8 mouse cellular contexts compared by ENCODE assay signal in the genomic region with DNA sequence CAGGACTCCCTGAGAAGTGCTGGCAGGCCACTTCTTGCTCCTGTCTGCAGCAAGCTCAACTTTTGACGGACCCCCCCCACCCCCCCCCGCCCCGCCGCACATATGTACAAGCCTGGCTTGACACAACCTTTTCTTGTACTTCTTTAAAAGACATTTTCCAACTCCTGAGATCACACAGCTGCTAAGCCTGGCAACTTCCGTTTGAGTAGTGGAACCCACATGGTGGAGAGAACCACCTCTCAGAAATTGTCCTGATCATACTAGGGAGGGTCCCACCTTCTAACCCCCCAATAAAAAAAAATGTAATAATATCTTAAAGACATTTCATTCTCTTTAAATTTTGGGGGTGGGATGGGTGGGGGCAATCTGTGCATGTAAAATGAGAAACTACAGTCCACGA. TPM values are rescaled to one million over a fixed set of nuclear protein-coding genes. Genes with fewer than 3 reads are reported as not detected.
DNase-seq lines count a peak whose midpoint lies in the region; ATAC-seq and TF ChIP-seq lines count a peak whose summit lies in the region.

No protein-coding gene starts in this region.

- H3K4me3 ChIP-seq in heart, embryonic 10.5 days = peak overlapping the region; percentile 73
- H3K4me3 ChIP-seq in bone marrow, adult 2 months (replicated peaks; ENCODE audit: control insufficient read depth, low read depth, low read length) = peak overlapping the region; percentile 88
- H3K4me3 ChIP-seq in hindbrain, postnatal 0 days (ENCODE audit: low read length) = peak overlapping the region; percentile 59; the same call in 1 of the 2 replicates
- H3K4me3 ChIP-seq in midbrain, embryonic 16.5 days (ENCODE audit: low read depth, low read length) = 0 out of 2 replicates have a peak overlapping the region, but pooled peaks have one; percentile 63

- H3K9ac ChIP-seq in hindbrain, postnatal 0 days (replicated peaks; ENCODE audit: low read length) = peak overlapping the region; percentile 49; the same call in 1 of the 2 replicates
- 0 out of 2 replicates have a peak overlapping the region, but pooled peaks have one; percentile 70 for H3K9ac ChIP-seq in midbrain, embryonic 16.5 days (ENCODE audit: low read depth, low read length)

- DNase-seq in heart, embryonic 10.5 days (ENCODE audit: low spot score) = no peak
- DNase-seq in heart, postnatal 4 days = no peak
- DNase-seq in hindbrain, postnatal 0 days (ENCODE audit: low spot score) = no peak
- no peak for DNase-seq in cerebellum, adult 18-20 months
- no peak for DNase-seq in ovary, adult 18-20 months (ENCODE audit: low spot score)
- no peak for DNase-seq in embryo, embryonic 9.5 days (ENCODE audit: extremely low spot score)

- H3K4me2 ChIP-seq in hindbrain, postnatal 0 days (ENCODE audit: low read depth, low read length) = peak overlapping the region; percentile 90
- peak overlapping the region; percentile 86 for H3K4me2 ChIP-seq in midbrain, embryonic 16.5 days (ENCODE audit: low read length)

- peaks cover 16% of the 10 kb centered on the region for H3K4me1 ChIP-seq in heart, embryonic 10.5 days
- H3K4me1 ChIP-seq in bone marrow, adult 2 months (ENCODE audit: control insufficient read depth, insufficient read depth, low read length) = peaks cover 5% of the 10 kb centered on the region
- H3K4me1 ChIP-seq in hindbrain, postnatal 0 days (ENCODE audit: insufficient read depth, low read length) = peaks cover 5% of the 10 kb centered on the region; the same call in 1 of the 2 replicates
- H3K4me1 ChIP-seq in midbrain, embryonic 16.5 days (ENCODE audit: control insufficient read depth, insufficient read depth, low read length) = peaks cover 14% of the 10 kb centered on the region

- TF ChIP-seq CTCF in bone marrow, adult 2 months (IDR thresholded peaks at IDR 0.05; ENCODE audit: control insufficient read depth, insufficient read depth, low read length) = no peak
- TF ChIP-seq CTCF in hindbrain, postnatal 0 days (IDR thresholded peaks at IDR 0.05; ENCODE audit: low read depth) = no peak

- H3K36me3 ChIP-seq in heart, embryonic 10.5 days = peaks cover 34% of the 10 kb centered on the region
- peaks cover 19% of the 10 kb centered on the region for H3K36me3 ChIP-seq in hindbrain, postnatal 0 days (ENCODE audit: insufficient read depth, low read length)
- H3K36me3 ChIP-seq in midbrain, embryonic 16.5 days (ENCODE audit: control insufficient read depth, insufficient read depth, low read length) = peaks cover 19% of the 10 kb centered on the region

- H3K27me3 ChIP-seq in heart, embryonic 10.5 days (ENCODE audit: insufficient read depth, poor library complexity, severe bottlenecking) = no peaks in the 10 kb centered on the region
- H3K27me3 ChIP-seq in hindbrain, postnatal 0 days (ENCODE audit: insufficient read depth, low read length) = no peaks in the 10 kb centered on the region
- H3K27me3 ChIP-seq in midbrain, embryonic 16.5 days (ENCODE audit: control insufficient read depth, insufficient read depth, low read depth, low read length) = no peaks in the 10 kb centered on the region

- 57% methylated on average over 6 of the region's 6 CpGs for WGBS in heart, embryonic 10.5 days
- 12% methylated on average over 6 of the region's 6 CpGs for WGBS in bone marrow, adult 2 months
- 60% methylated on average over 6 of the region's 6 CpGs for WGBS in hindbrain, postnatal 0 days
- WGBS in midbrain, embryonic 16.5 days = 72% methylated on average over 6 of the region's 6 CpGs

- TF ChIP-seq POLR2A in bone marrow, adult 2 months (IDR thresholded peaks at IDR 0.05; ENCODE audit: borderline replicate concordance, control insufficient read depth, low read depth, low read length) = no peak

- H3K27ac ChIP-seq in heart, embryonic 10.5 days = peak overlapping the region; percentile 91; the same call in 1 of the 2 replicates
- no peak overlapping the region for H3K27ac ChIP-seq in bone marrow, adult 2 months (ENCODE audit: control insufficient read depth, insufficient read depth, low read depth, low read length, poor library complexity)
- no peak overlapping the region for H3K27ac ChIP-seq in hindbrain, postnatal 0 days
- H3K27ac ChIP-seq in midbrain, embryonic 16.5 days (ENCODE audit: low read length) = no peak overlapping the region

- no peak for ATAC-seq in hindbrain, postnatal 0 days
- no peak for ATAC-seq in midbrain, embryonic 16.5 days

- no peaks in the 10 kb centered on the region for H3K9me3 ChIP-seq in heart, embryonic 10.5 days
- H3K9me3 ChIP-seq in hindbrain, postnatal 0 days (ENCODE audit: low read length) = no peaks in the 10 kb centered on the region
- H3K9me3 ChIP-seq in midbrain, embryonic 16.5 days (replicated peaks; ENCODE audit: control insufficient read depth, low read length, poor library complexity, severe bottlenecking) = no peaks in the 10 kb centered on the region

RNA-seq across cellular contexts. Expression of a gene that starts 1.2 kb away (rescaled TPM):
- polyA plus RNA-seq in heart, embryonic 10.5 days (2016; fragmentation: Nextera tagmentation; extraction: Ambion mirVana) = 4.2 and 5.1 TPM in 2 replicates
- 1 to 10 TPM; 6.3 to 6.7 TPM for total RNA-seq in heart, postnatal 4 days (2021)
- polyA plus RNA-seq in bone marrow, adult 2 months (2011; ENCODE audit: insufficient read depth, insufficient read length, low replicate concordance, missing spikeins) = 7.7 and 8.0 TPM in 2 replicates
- 7.7 and 8.7 TPM in 2 replicates for total RNA-seq in hindbrain, postnatal 0 days (2014; rRNA removed)
- polyA plus RNA-seq in hindbrain, postnatal 0 days (2015; fragmentation: Nextera tagmentation; extraction: Ambion mirVana) = 8.1 and 8.5 TPM in 2 replicates
- 8.1 TPM in 2 replicates for polyA plus RNA-seq in midbrain, embryonic 16.5 days (2015; fragmentation: Nextera tagmentation; extraction: Ambion mirVana)

RNA-seq across cellular contexts. Expression of a gene that starts 41.9 kb away (rescaled TPM):
- polyA plus RNA-seq in heart, embryonic 10.5 days (2016; fragmentation: Nextera tagmentation; extraction: Ambion mirVana) = 140 and 156 TPM in 2 replicates
- total RNA-seq in heart, postnatal 4 days (2021) = 100 to 1,000 TPM; 148 to 159 TPM
- polyA plus RNA-seq in bone marrow, adult 2 months (2011; ENCODE audit: insufficient read depth, insufficient read length, low replicate concordance, missing spikeins) = 20.2 and 32.3 TPM in 2 replicates
- 130 and 131 TPM in 2 replicates for total RNA-seq in hindbrain, postnatal 0 days (2014; rRNA removed)
- polyA plus RNA-seq in hindbrain, postnatal 0 days (2015; fragmentation: Nextera tagmentation; extraction: Ambion mirVana) = 119 and 127 TPM in 2 replicates
- polyA plus RNA-seq in midbrain, embryonic 16.5 days (2015; fragmentation: Nextera tagmentation; extraction: Ambion mirVana) = 142 and 143 TPM in 2 replicates

RNA-seq across cellular contexts. Expression of a gene that starts 56.6 kb away (rescaled TPM):
- polyA plus RNA-seq in heart, embryonic 10.5 days (2016; fragmentation: Nextera tagmentation; extraction: Ambion mirVana) = not detected in 2 replicates
- not detected for total RNA-seq in heart, postnatal 4 days (2021)
- not detected in 2 replicates for polyA plus RNA-seq in bone marrow, adult 2 months (2011; ENCODE audit: insufficient read depth, insufficient read length, low replicate concordance, missing spikeins)
- 6.5 and 7.8 TPM in 2 replicates for total RNA-seq in hindbrain, postnatal 0 days (2014; rRNA removed)
- 0.35 and 0.39 TPM in 2 replicates for polyA plus RNA-seq in hindbrain, postnatal 0 days (2015; fragmentation: Nextera tagmentation; extraction: Ambion mirVana)
- not detected in 2 replicates for polyA plus RNA-seq in midbrain, embryonic 16.5 days (2015; fragmentation: Nextera tagmentation; extraction: Ambion mirVana)
